Mouse (Mus musculus) regulatory T cell (primary cell): Measurements from ENCODE around the gene Myo9b.
"Not testable (repeated sequence)": the region's sequence is repeated elsewhere in the genome, so short reads cannot be mapped to it uniquely, and the experiment has no call there.

Experiments
- in situ Hi-C: fragments of 300-600 bp; cut with MboI, MseI; formaldehyde crosslinking; loops from one replicate; pipeline ENCODE4 v1.15.1; 2025; ENCODE audit warnings: high pct_unique_total_duplicates

Gene Myo9b

GRCm38 (mm10) chr8:71272286-71273150, at the start of gene Myo9b, which contains the start of gene Haus8:
Gene Myo9b (plus strand): TSS chr8:71272714.
Gene Haus8 (minus strand): TSS chr8:71272934.
- in situ Hi-C loops = loop anchor here (5.0 to 10.0 kb wide), 2 partner anchors 95 to 508 kb away; partner anchors contain the start of genes Mpv17l2 and Use1

- in situ Hi-C loops = no loop called here
Measured at GRCm38 (mm10) chr8:71224560-71224959, 48.0 kb upstream of the Myo9b start.

- in situ Hi-C loops = no loop called here
Measured at GRCm38 (mm10) chr8:71242757-71243156, 29.8 kb upstream of the Myo9b start.

GRCm38 (mm10) chr8:71248203-71248602, 24.3 kb upstream of the Myo9b start:
- in situ Hi-C loops = no loop called here

GRCm38 (mm10) chr8:71256545-71257232, 15.8 kb upstream of the Myo9b start:
- in situ Hi-C loops = no loop called here

- in situ Hi-C loops = no loop called here
Measured at GRCm38 (mm10) chr8:71261234-71261633, 11.3 kb upstream of the Myo9b start.

GRCm38 (mm10) chr8:71267690-71268089, 4.8 kb upstream of the Myo9b start:
- in situ Hi-C loops = no loop called here

- in situ Hi-C loops = not testable (repeated sequence)
Measured at GRCm38 (mm10) chr8:71268286-71268685, 4.2 kb upstream of the Myo9b start.

- in situ Hi-C loops = loop anchor here (5.0 to 10.0 kb wide), 2 partner anchors 96 to 507 kb away; partner anchors contain the start of genes Mpv17l2 and Use1
Measured at GRCm38 (mm10) chr8:71271630-71272029, 884 bp upstream of the Myo9b start.

- in situ Hi-C loops = loop anchor here (5.0 to 10.0 kb wide), 2 partner anchors 94 to 508 kb away; partner anchors contain the start of genes Mpv17l2 and Use1
Measured at GRCm38 (mm10) chr8:71273151-71273510, 617 bp downstream of the Myo9b start.

- in situ Hi-C loops = loop anchor here (5.0 to 10.0 kb wide), 2 partner anchors 93 to 510 kb away; partner anchors contain the start of genes Mpv17l2 and Use1
Measured at GRCm38 (mm10) chr8:71274478-71274877, 2.0 kb downstream of the Myo9b start.

- in situ Hi-C loops = loop anchor here (5.0 to 10.0 kb wide), 2 partner anchors 466 to 511 kb away; partner anchors contain the start of gene Mpv17l2
Measured at GRCm38 (mm10) chr8:71276166-71276565, 3.7 kb downstream of the Myo9b start.

GRCm38 (mm10) chr8:71279409-71279808, 6.9 kb downstream of the Myo9b start:
- in situ Hi-C loops = loop anchor here (5.0 to 10.0 kb wide), 2 partner anchors 463 to 515 kb away; partner anchors contain the start of gene Mpv17l2

GRCm38 (mm10) chr8:71281731-71282130, 9.2 kb downstream of the Myo9b start:
- in situ Hi-C loops = not testable (repeated sequence)

- in situ Hi-C loops = no loop called here
Measured at GRCm38 (mm10) chr8:71282621-71283020, 10.1 kb downstream of the Myo9b start.

GRCm38 (mm10) chr8:71286223-71286622, 13.7 kb downstream of the Myo9b start:
- in situ Hi-C loops = not testable (repeated sequence)

GRCm38 (mm10) chr8:71288441-71288949, 16.0 kb downstream of the Myo9b start:
- in situ Hi-C loops = no loop called here

- in situ Hi-C loops = no loop called here
Measured at GRCm38 (mm10) chr8:71289098-71289497, 16.6 kb downstream of the Myo9b start.

GRCm38 (mm10) chr8:71290211-71290610, 17.7 kb downstream of the Myo9b start:
- in situ Hi-C loops = no loop called here

GRCm38 (mm10) chr8:71290911-71291310, 18.4 kb downstream of the Myo9b start:
- in situ Hi-C loops = no loop called here

- in situ Hi-C loops = no loop called here
Measured at GRCm38 (mm10) chr8:71291351-71291750, 18.8 kb downstream of the Myo9b start.

- in situ Hi-C loops = not testable (repeated sequence)
Measured at GRCm38 (mm10) chr8:71293930-71294329, 21.4 kb downstream of the Myo9b start.
